Mouse (Mus musculus): ENCODE data around the gene Dbndd2.

DNA sequence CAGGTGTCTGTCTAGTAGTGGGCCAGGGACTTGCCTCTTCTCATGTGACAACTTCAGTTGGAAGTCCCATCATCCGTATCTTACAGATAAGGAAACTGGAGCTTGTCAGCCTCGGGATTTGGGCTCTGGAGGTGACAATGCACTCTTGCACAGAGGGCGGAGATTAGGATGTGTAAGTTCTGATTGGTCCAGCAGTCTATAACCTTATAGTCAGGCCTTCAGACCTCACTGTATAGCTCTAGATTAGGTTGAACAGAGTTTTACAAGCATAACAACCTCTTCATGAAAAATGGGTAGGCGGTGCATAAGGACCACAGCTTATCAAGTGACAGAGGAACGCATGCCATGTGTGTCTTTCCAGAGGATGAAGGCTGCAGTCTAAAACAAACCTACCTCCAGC lies 19.1 kb upstream of the Dbndd2 start:
- TF ChIP-seq POLR2A (IDR thresholded peaks at IDR 0.05; ENCODE audit: extremely low read depth, insufficient read depth, low read length) (no peak), CTCF (IDR thresholded peaks at IDR 0.05; ENCODE audit: low read depth, low read length) (no peak)

Measured in liver, adult 2 months (tissue).